Mouse (Mus musculus) CH12.LX (cell line): ENCODE data around the gene Sf3b6. TPM values are rescaled to one million over a fixed set of nuclear protein-coding genes. Genes with fewer than 3 reads are reported as not detected.

Source experiments
- DNase-seq: peaks from one replicate; pipeline ENCODE4 v3.0.0-alpha.2; 2013; ENCODE audit errors: extremely low read depth
- H3K27ac ChIP-seq: 2 replicates; pipeline ENCODE4 v1.5.1; 2012; ENCODE audit warnings: low read depth, mild to moderate bottlenecking, control low read depth, moderate library complexity; ENCODE audit not compliant: insufficient read depth
- H3K27me3 ChIP-seq: replicated peaks from 2 replicates; pipeline ENCODE3; 2012; ENCODE audit warnings: inconsistent platforms
- H3K36me3 ChIP-seq, 2 experiments: replicated peaks in 1 of 2; 2 replicates each; pipeline versions ENCODE3 to v1.6.1; 2012; ENCODE audit warnings: inconsistent platforms in 1 of 2, low read length in 1 of 2, mild to moderate bottlenecking in 1 of 2, mixed read lengths in 1 of 2, moderate library complexity in 1 of 2; ENCODE audit not compliant: control insufficient read depth in 1 of 2, insufficient read depth in 1 of 2
- H3K4me1 ChIP-seq, 2 experiments: 2 replicates each; pipeline ENCODE4 v1.6.1; 2012; ENCODE audit warnings: inconsistent platforms in 1 of 2, moderate library complexity in 1 of 2; ENCODE audit not compliant: insufficient read depth in 2 of 2, control insufficient read depth in 1 of 2
- H3K4me2 ChIP-seq: 2 replicates; pipeline ENCODE4 v1.6.1; 2012; ENCODE audit warnings: low read depth, mild to moderate bottlenecking, control low read depth; ENCODE audit not compliant: poor library complexity, insufficient read depth, severe bottlenecking
- H3K4me3 ChIP-seq, 3 experiments: fragments of 150-350 bp in 1 of 3; sonication (generic) in 1 of 3; replicated peaks in 1 of 3; 2 replicates each; pipeline versions ENCODE3 to v1.5.1; 2011 to 2012; ENCODE audit warnings: low read depth in 2 of 3, low read length in 2 of 3, mild to moderate bottlenecking in 2 of 3, moderate library complexity in 2 of 3, control low read depth in 1 of 3, improper control_type of control experiment in 1 of 3, inconsistent platforms in 1 of 3, mixed read lengths in 1 of 3; ENCODE audit not compliant: poor library complexity in 1 of 3
- H3K79me2 ChIP-seq: replicated peaks from 2 replicates; pipeline ENCODE4 v1.6.1; 2012; ENCODE audit warnings: mild to moderate bottlenecking, moderate library complexity; ENCODE audit not compliant: control insufficient read depth, poor library complexity, insufficient read depth, severe bottlenecking; ENCODE audit errors: extremely low read depth
- H3K9ac ChIP-seq: 2 replicates; pipeline ENCODE4 v1.6.1; 2012; ENCODE audit warnings: low read depth, mild to moderate bottlenecking, control low read depth, moderate library complexity; ENCODE audit not compliant: insufficient read depth
- H3K9me3 ChIP-seq: replicated peaks from 2 replicates; pipeline ENCODE3; 2012; ENCODE audit warnings: low read length, inconsistent platforms, mixed read lengths
- BHLHE40 ChIP-seq: IDR thresholded peaks from 2 replicates; pipeline ENCODE4 v1.6.1; 2011; ENCODE audit warnings: mild to moderate bottlenecking, low read depth, low read length, improper control_type of control experiment
- CHD1 ChIP-seq: IDR thresholded peaks from 2 replicates; pipeline ENCODE4 v1.6.1; 2012; ENCODE audit warnings: low read depth, low read length, improper control_type of control experiment, inconsistent platforms
- CTCF ChIP-seq, 2 experiments: IDR thresholded peaks in 1 of 2; conservative IDR thresholded peaks in 1 of 2; 2 replicates each; pipeline ENCODE4 v1.5.1; 2011 to 2012; ENCODE audit warnings: low read depth in 2 of 2, low read length in 2 of 2, improper control_type of control experiment in 1 of 2, inconsistent platforms in 1 of 2, mild to moderate bottlenecking in 1 of 2, moderate library complexity in 1 of 2
- ELF1 ChIP-seq: IDR thresholded peaks from 2 replicates; pipeline ENCODE4 v1.6.1; 2014; ENCODE audit warnings: low read depth, mild to moderate bottlenecking, inconsistent platforms, low read length, improper control_type of control experiment
- ETS1 ChIP-seq: conservative IDR thresholded peaks from 2 replicates; pipeline ENCODE4 v1.6.1; 2012; ENCODE audit warnings: low read depth, mild to moderate bottlenecking, inconsistent platforms, low read length, improper control_type of control experiment, moderate library complexity
- HCFC1 ChIP-seq: IDR thresholded peaks from 2 replicates; pipeline ENCODE4 v1.6.1; 2012; ENCODE audit warnings: low read depth, mild to moderate bottlenecking, inconsistent platforms, low read length, improper control_type of control experiment
- JUND ChIP-seq: conservative IDR thresholded peaks from 2 replicates; pipeline ENCODE4 v1.6.1; 2011; ENCODE audit warnings: low read depth, low read length, improper control_type of control experiment
- MAFK ChIP-seq: IDR thresholded peaks from 2 replicates; pipeline ENCODE4 v1.6.1; 2011; ENCODE audit warnings: low read length, improper control_type of control experiment; ENCODE audit not compliant: insufficient replicate concordance
- MAX ChIP-seq: IDR thresholded peaks from 2 replicates; pipeline ENCODE4 v1.6.1; 2011; ENCODE audit warnings: low read length, improper control_type of control experiment
- MXI1 ChIP-seq: IDR thresholded peaks from 2 replicates; pipeline ENCODE4 v1.6.1; 2011; ENCODE audit warnings: mild to moderate bottlenecking, low read depth, low read length, improper control_type of control experiment
- MYC ChIP-seq: IDR thresholded peaks from 2 replicates; pipeline ENCODE4 v1.6.1; 2011; ENCODE audit warnings: low read depth, mild to moderate bottlenecking, improper control_type of control experiment, low read length
- NELFE ChIP-seq: IDR thresholded peaks from 2 replicates; pipeline ENCODE4 v1.6.1; 2011; ENCODE audit warnings: low read depth, low read length, improper control_type of control experiment
- NRF1 ChIP-seq: IDR thresholded peaks from 2 replicates; pipeline ENCODE4 v1.6.1; 2014; ENCODE audit warnings: low read depth, mild to moderate bottlenecking, inconsistent platforms, low read length, improper control_type of control experiment, moderate library complexity
- RAD21 ChIP-seq: IDR thresholded peaks from 2 replicates; pipeline ENCODE4 v1.6.1; 2011; ENCODE audit warnings: low read depth, mild to moderate bottlenecking, low read length, improper control_type of control experiment, moderate library complexity
- SMC3 ChIP-seq: IDR thresholded peaks from 2 replicates; pipeline ENCODE4 v1.6.1; 2011; ENCODE audit warnings: low read depth, low read length, improper control_type of control experiment
- UBTF ChIP-seq: IDR thresholded peaks from 2 replicates; pipeline ENCODE4 v1.6.1; 2012; ENCODE audit warnings: low read depth, mild to moderate bottlenecking, inconsistent platforms, low read length, improper control_type of control experiment, moderate library complexity
- USF1 ChIP-seq: IDR thresholded peaks from 2 replicates; pipeline ENCODE4 v1.6.1; 2014; ENCODE audit warnings: low read depth, mild to moderate bottlenecking, inconsistent platforms, low read length, improper control_type of control experiment
- USF2 ChIP-seq: conservative IDR thresholded peaks from 2 replicates; pipeline ENCODE4 v1.6.1; 2011; ENCODE audit warnings: low read depth, low read length, improper control_type of control experiment
- ZKSCAN1 ChIP-seq: IDR thresholded peaks from 2 replicates; pipeline ENCODE4 v1.6.1; 2012; ENCODE audit warnings: low read depth, inconsistent platforms, low read length, improper control_type of control experiment, borderline replicate concordance
- ZMIZ1 ChIP-seq: IDR thresholded peaks from 2 replicates; pipeline ENCODE4 v1.6.1; 2012; ENCODE audit warnings: low read depth, mild to moderate bottlenecking, inconsistent platforms, low read length, improper control_type of control experiment
- dilution Hi-C: fragments of 300-500 bp; cut with MboI; formaldehyde crosslinking; loops from 2 replicates; pipeline ENCODE4 v1.14.3; 2020; ENCODE audit warnings: low sequenced_read_pairs; ENCODE audit not compliant: extremely low pct_unique_long_range_greater_than_20kb, extremely low pct_ligation_motif_present
- in situ Hi-C: fragments of 300-500 bp; cut with MboI; formaldehyde crosslinking; loops from 3 replicates; pipeline ENCODE4 v1.14.3; 2019; ENCODE audit warnings: low sequenced_read_pairs, low pct_ligation_motif_present, low pct_unique_long_range_greater_than_20kb, mixed read lengths
- polyA plus RNA-seq: library from polyadenylated mRNA; unstranded; fragments of >175 nt; gene quantifications from 2 replicates; pipeline ENCODE4 v1.2.1, GENCODE M21; 2012; ENCODE audit warnings: low read depth; ENCODE audit not compliant: insufficient read length
- total RNA-seq, 2 experiments: library from RNA; depleted of rRNA; stranded (reverse); fragments of 300-350 nt in 1 of 2; fragments of >200 nt in 1 of 2; gene quantifications; 2 replicates each; pipeline ENCODE4 v1.2.3; 2012 to 2014

The Sf3b6 gene
- total and polyA plus RNA-seq, 3 experiments = 109 to 346 (median 151) TPM

GRCm38 (mm10) chr12:4843741-4844140 lies 26.4 kb downstream of the Sf3b6 start:
- Histone ChIP-seq H3K27me3 (peaks cover 23% of the 10 kb centered on the region), H3K4me2 (peak overlapping the region; percentile 82), H3K4me1 (peaks cover 3 to 5% of the 10 kb centered on the region in 2 experiments; a peak in 2 of 4 replicates), H3K27ac (no peak overlapping the region), H3K9me3 (no peaks in the 10 kb centered on the region), H3K9ac (peak overlapping the region; percentile 59), H3K79me2 (peaks cover 33% of the 10 kb centered on the region), H3K4me3 (peak overlapping the region; percentile 67 to 78 (median 77)), H3K36me3 (peaks cover 3 to 14% of the 10 kb centered on the region in 2 experiments)
- TF ChIP-seq NELFE (peak; percentile 3; the same call in 1 of the 2 replicates), NRF1 (peak; percentile 75), MAFK (no peak), UBTF (no peak), RAD21 (no peak), MXI1 (peak; percentile 90), MAX (peak; percentile 76), ZKSCAN1 (no peak), ELF1 (no peak), JUND (no peak), BHLHE40 (peak; percentile 96), ETS1 (peak; percentile 28; the same call in 1 of the 2 replicates), MYC (peak; percentile 71)
- in situ Hi-C loops (loop anchor here (25.0 kb wide), 1 partner anchor 606 kb away; the partner anchor contains the start of genes Cenpo and Ptrhd1), dilution Hi-C loops (no loop called here)
- peak; percentile 49 for DNase-seq

GRCm38 (mm10) chr12:4856160-4856559 lies 38.8 kb downstream of the Sf3b6 start:
- Histone ChIP-seq H3K36me3 (peaks cover 28 to 61% of the 10 kb centered on the region in 2 experiments), H3K27me3 (no peaks in the 10 kb centered on the region), H3K9me3 (peaks cover 3% of the 10 kb centered on the region), H3K4me3 (no peak overlapping the region), H3K4me2 (no peak overlapping the region), H3K79me2 (no peaks in the 10 kb centered on the region), H3K4me1 (no peaks in the 10 kb centered on the region), H3K9ac (no peak overlapping the region), H3K27ac (no peak overlapping the region)
- dilution Hi-C loops (no loop called here), in situ Hi-C loops (no loop called here)
- TF ChIP-seq CTCF (conservative IDR thresholded peaks at IDR 0.05 in 1 of 2, IDR thresholded peaks at IDR 0.05 in 1 of 2; ENCODE audit: low read depth in 2 of 2, low read length in 2 of 2) (peak; percentile 37 to 45; a peak in 3 of 4 replicates), CHD1 (no peak), ZMIZ1 (no peak), USF1 (no peak), USF2 (no peak), SMC3 (peak; percentile 20; the same call in 1 of the 2 replicates), HCFC1 (no peak)
- peak; percentile 33 for DNase-seq
